Mouse (Mus musculus): ENCODE data around the gene Ugt2b5.
"Not testable (repeated sequence)": the region's sequence is repeated elsewhere in the genome, so short reads cannot be mapped to it uniquely, and the experiment has no call there.

The Ugt2b5 gene

DNA sequence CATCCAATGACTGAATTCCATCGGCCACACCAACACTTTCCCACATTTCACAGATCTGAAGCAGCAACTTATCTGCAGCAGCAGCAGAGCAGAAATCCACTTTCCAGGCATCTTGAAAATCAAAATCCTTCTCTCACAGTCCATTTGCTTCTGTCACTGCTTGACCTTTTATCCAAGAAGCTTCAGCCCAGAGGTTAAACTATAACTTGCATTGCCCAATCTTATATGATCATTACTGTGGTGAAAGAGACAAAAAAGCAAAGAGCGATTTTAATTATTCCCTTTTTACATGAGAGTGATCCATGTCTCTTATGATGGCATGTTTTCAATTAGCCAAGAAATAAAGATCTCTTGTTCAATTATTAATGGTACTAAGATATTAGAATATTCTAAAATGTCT is at the start of gene Ugt2b5:
Gene Ugt2b5 (minus strand): TSS at position 123 of the 400 bp plus-strand sequence.
- not testable (repeated sequence) for TF ChIP-seq GATA4 (IDR thresholded peaks at IDR 0.05; ENCODE audit: insufficient replicate concordance, low read length)

DNA sequence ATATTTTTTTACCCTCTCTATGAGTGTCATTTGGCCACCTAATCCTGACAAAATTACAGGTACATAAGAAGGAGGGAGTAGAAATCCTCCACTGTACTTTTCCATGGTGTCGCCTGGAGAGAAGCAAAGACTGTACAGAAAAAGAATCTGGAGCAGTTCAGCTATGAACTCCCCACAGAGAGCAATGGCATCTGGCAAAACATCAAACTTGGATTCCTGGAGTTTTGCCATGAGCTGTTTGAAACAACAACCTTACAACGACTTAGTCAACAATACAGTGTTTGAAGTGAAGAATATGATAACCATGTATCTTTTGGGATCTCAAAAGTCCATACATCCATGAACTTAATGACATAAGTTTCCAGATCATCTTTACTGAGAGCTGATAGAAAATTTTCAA is 34.6 kb upstream of the Ugt2b5 start:
- TF ChIP-seq GATA4 (IDR thresholded peaks at IDR 0.05; ENCODE audit: insufficient replicate concordance, low read length), result no peak

DNA sequence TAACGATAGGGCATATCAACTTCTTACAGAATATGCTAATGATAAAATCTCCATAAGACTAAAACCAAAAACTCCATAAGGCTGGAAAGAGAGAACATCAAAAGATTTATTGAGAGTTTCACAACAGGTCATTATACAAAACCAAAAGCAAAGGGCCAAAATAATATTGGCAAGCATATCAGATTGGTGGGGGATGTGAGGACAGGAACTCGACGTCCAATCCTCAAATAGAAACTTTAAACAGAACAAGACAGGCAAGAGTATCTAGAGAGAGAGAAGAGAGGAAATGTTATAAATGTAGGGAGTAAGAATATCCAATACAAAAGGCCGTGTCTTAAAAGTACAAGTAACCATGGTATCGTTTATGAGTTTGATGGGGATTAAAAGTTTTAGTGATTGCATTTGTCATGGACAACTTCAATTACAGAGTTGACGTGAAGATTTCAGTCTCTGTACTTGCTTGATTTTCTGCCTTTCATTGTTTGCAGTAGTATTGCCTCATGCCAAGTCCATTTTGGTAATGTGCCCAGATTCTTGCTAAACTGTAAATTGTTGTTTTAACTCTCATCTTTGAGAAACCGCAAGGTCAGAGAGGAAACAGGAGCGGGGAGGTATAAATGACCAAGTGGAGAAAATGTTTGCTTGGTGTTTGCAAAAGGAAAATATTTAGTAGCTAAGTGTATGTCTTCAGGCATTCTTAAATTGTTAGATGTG is 7.8 kb upstream of the Ugt2b5 start:
- no peak for TF ChIP-seq GATA4 (IDR thresholded peaks at IDR 0.05; ENCODE audit: insufficient replicate concordance, low read length)

DNA sequence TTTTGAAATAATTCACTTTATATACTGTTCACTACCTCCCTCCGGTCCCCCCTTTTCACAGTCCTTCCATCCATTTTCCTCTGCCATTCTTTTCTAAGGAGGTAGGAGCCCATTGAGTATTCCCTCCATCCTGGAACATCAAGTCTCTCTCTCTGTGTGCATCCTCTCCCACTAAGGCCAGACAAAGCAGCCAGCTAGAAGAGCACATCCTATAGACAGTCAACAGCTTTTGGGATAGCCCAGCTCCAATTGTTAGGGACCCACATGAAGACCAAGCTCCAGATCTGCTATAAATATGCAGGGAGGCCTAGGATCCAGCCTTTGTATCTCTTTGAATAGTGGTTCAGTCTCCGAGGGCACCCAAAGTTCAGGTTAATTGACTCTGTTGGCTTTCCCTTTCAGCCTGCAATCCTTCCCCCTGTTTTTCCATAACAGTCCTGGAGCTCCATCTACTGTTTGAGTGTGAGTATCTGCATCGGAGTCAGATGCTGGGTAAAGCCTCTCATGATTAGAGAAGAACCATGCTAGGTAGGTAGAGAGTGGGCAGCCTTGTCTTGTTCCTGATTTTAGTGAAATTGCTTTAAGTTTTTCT is 2.8 kb upstream of the Ugt2b5 start:
- no peak for TF ChIP-seq GATA4 (IDR thresholded peaks at IDR 0.05; ENCODE audit: insufficient replicate concordance, low read length)

DNA sequence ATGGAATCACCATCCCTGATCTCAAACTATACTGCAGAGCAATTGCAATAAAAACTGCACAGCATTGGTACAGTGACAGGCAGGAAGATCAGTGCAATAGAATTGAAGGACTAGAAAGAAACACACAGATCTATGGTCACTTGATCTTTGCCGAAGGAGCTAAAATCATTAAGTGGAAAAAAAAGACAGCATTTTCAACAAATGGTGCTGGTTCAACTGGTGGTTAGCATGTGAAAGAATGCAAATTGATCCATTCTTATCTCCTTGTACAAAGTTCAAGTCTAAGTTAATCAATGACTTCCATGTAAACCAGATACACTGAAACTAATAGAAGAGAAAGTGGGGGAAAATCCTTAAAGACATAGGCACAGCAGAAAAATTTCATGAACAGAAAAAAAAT is 36.4 kb downstream of the Ugt2b5 start:
- peak; percentile 87 for TF ChIP-seq GATA4 (IDR thresholded peaks at IDR 0.05; ENCODE audit: insufficient replicate concordance, low read length)

DNA sequence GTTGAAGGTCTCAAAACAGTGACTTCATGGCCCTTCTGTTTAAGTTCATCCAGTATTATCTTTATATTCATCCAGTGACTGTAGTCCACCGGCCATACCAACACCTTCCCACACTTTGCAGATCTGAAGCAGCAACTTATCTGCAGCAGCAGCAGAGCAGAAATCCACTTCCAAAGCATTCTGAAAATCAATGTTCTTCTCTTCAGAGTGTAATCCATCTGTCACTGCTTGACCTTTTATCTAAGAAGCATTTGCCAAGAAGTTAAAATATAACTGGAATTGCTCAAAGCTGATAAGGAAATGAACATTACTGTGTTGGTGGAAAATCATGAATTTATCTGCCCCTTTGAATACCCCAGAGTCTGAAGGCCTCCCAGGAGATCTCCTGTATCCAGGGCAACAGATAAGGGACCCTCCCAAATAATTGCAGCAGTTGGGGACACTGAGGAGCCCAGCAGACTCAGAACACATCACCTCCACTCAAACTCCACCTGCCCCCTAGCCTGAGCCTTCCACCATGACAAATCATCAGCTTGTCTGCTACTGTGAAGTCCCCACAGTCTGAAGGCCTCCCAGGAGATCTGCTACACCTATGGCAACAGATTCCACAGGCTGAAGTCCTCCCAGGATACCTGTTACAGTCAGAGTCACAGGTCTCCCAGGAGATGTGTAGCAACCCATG is 47.6 kb downstream of the Ugt2b5 start, which contains the start of gene Ugt2b36:
Gene Ugt2b36 (minus strand): TSS at position 210 of the 682 bp plus-strand sequence.
- TF ChIP-seq GATA4 (IDR thresholded peaks at IDR 0.05; ENCODE audit: insufficient replicate concordance, low read length), result peak; percentile 92

DNA sequence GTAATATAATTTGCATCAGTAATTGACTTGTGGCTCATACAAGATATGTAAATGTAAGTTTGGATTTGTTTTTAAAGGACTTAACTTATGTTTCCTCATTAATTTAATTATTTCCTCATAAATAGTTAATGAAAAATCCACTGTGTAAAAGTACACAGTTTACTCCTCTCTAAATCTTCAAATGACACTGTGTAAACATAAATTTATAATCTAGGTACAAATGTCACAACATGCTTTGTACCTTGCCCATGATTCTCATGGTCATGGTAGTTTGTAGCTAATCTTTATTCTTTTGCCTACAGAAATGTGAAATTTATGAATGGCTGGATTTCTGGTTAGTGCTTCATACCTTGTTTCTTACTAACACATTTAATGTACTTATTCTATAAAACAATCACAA is 49.0 kb downstream of the Ugt2b5 start:
- TF ChIP-seq GATA4 (IDR thresholded peaks at IDR 0.05; ENCODE audit: insufficient replicate concordance, low read length), result no peak

DNA sequence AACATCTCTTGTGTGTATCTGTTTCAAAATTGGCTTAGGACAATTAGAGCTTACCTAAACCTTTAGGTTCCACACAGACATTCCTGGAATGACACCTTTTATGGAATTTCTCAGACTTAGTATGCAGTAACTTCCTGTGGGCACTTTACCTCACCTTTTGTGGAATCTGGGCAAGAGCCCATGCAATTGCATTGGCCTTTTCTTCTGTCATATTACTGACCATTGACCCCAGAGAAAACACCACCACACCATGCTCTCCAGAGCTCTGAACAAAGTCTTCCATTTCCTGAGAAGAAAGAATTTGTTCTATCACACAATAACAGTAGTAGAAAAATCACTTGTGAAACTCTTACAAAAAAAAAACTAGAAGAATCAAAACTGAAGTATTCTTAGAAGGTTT is 50.9 kb downstream of the Ugt2b5 start:
- no peak for TF ChIP-seq GATA4 (IDR thresholded peaks at IDR 0.05; ENCODE audit: insufficient replicate concordance, low read length)

DNA sequence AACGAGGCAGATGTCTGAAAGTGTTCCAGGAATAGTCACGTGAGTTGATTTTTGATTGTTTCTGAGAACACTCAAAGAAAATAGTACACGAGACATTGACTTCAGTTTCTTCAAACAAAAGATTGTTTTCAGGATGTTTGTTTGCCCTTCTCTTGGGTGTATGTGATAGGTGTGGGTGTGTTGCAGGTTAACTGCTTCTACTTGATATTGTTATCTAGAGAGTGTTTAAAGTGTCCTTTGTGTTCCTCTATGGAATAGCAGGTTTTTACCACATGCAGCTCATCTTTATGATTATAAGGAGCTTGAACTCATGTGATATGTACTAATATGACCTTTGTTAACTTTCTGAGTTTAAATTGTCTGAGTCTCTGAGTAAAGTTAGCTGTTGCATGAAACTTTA is 53.8 kb downstream of the Ugt2b5 start:
- TF ChIP-seq GATA4 (IDR thresholded peaks at IDR 0.05; ENCODE audit: insufficient replicate concordance, low read length), result no peak
